Mouse (Mus musculus) 416B (cell line): ENCODE measurements around the gene Prkag3.

Experiments
- DNase-seq: peaks from one replicate; pipeline ENCODE4 v3.0.0; 2011; ENCODE audit warnings: low read depth

Gene Prkag3

DNA sequence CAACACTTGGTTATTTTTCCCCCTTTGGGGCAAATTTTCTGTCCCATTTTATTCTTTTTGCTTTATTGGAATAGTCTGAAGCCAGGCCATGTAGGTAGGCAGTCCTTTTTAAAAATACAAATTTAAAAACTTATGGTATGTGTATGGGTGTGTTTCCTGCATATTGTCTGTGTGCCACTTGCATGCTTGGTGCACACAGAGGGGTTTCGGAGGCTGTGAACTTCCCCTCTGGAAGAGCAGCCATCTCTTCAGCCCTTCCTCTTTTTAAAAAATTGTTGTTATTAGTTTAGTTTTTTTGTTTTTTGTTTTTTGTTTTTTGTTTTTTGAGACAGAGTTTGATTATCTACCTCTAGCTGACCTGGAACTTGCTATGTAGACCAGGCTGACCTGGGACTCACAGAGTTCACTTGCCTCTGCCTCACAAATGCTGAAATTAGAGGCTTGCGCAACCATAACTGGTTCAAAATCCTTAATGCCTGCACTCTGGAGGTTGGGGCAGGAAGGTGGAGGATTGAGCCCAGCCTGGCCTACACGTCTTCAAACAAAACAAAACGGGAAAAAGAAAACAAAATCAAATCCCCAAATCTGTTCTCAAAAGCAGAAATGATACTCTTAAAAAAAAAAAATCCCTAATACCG, 36.4 kb downstream of the Prkag3 start:
- peak; percentile 15 for DNase-seq

DNA sequence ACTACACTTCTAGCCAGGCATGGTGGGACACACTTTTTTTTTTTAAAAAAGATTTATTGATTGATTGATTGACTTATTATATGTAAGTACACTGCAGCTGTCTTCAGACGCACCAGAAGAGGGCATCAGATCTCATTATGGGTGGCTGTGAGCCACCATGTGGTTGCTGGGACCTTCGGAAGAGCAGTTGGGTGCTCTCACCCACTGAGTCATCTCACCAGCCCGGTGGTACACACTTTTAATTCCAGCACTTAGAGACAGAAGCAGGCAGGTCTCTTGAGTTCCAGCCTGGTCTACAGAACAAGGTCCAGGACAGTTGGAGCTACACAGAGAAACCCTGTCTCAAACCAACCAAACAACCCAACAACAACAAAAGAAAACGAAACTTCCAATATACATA, 37.0 kb downstream of the Prkag3 start:
- peak; percentile 31 for DNase-seq

DNA sequence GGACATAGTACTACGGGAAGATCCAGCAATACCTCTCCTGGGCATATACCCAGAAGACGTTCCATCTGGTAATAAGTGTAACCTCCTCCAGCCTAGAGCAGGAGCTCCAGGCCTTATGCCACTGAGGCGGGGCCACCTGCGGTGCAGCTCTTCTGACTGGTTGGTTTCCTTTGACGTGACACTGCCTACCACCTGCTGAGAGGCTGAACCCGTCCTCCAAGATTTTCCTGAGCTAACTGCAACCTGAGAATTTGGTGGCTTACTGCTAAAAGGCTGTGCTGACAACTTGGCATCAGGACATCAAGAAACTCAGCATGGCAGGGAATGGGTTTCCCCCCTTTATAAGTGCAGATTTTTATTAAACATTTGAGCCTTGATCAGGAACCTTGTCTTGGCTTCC, 39.5 kb downstream of the Prkag3 start:
- no peak for DNase-seq

DNA sequence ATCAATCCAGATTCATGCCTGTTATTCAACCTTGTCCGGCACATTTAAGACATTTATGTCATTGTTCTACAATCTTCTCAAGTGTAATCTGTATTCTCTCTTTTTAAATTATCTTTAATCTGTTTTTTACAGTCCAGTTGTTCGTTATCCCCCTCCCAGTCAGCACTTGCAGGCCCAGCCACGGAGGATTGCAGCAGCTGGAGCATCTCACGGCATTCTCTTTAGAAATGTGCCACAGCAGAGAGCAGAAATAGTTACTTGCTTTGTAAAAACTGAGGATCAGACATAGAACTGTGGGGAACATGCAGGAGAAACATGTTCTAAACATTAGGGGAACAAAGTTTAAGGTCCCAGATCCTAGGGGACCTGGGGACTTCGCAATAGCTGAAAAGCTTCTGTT, 44.0 kb downstream of the Prkag3 start:
- no peak for DNase-seq

DNA sequence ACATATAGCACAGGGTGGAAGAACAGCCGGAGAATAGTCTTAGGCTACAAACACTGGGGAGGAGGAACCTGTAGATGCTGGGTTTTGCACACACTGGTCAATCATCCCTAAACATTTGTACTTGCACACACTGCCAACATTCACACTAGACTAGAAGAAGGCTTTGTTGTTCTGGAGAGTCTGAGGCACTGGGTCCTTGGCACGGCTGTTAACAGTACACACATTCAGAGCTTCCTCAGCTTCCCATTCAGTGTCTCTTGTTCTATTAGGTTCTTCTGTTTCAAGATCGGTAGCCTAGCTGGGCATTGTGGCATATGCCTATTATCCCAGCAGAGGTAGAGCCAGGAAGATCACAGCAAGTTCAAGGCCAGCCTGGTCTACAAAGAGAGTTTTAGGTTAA, 44.9 kb downstream of the Prkag3 start:
- DNase-seq, result no peak

DNA sequence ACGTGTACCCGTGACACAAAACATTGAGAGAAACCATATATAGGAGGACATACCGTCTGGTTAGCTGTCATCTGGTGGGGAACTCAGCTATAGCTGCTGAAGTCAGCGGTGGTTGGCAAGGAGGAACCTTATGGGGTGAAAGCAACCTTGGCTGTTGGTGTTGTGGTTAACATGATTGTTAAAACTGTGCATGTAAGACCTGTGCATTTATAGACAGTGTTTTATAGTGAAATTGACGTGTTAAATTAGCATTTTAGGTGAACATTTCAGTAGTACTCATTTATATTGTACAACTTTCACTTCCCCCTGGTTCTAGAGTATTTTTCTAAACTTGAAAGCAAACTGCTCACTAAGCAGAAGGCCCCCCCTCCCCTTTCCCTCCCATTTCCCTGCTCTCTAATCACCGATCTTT, 46.9 kb downstream of the Prkag3 start:
- DNase-seq, result no peak

DNA sequence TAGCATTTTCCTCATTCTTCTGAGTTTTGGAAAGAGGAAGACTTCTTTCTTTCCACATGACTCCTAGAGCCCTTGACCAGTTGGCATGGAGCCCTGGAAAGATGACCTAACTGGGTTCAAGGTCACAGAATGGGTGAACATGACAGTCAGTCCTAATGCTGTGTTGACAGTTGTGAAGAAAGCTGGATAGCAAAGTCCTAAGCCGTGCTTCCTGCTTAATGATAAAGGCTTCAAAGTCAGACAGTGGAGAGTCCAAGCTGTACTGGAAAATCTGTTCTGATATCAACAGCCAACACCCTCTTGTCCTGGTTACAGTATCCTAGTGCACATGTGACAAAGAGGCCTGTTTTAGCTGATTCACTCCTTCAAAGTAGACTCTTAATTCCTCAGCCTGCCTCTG, 50.2 kb downstream of the Prkag3 start:
- DNase-seq, result no peak

DNA sequence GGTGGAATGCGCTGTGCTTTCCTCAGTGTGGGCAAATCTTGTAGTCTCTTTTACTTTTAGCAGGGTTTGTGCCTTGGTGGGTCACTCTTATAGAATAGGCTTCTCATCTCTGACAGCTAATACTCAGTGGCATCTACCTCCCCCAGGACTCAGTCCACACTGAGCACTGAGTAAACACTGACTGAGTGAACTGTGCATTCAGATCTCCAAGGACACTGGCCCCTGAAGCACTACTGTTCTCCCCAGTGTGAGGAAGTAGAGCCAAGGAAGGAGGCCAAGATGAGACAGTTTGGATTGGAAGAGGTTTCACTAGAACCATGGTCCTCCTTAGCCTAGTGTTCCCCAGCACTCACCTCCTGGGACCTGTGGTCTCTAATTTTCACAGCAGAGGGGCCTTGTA, 50.7 kb downstream of the Prkag3 start:
- DNase-seq, result no peak

DNA sequence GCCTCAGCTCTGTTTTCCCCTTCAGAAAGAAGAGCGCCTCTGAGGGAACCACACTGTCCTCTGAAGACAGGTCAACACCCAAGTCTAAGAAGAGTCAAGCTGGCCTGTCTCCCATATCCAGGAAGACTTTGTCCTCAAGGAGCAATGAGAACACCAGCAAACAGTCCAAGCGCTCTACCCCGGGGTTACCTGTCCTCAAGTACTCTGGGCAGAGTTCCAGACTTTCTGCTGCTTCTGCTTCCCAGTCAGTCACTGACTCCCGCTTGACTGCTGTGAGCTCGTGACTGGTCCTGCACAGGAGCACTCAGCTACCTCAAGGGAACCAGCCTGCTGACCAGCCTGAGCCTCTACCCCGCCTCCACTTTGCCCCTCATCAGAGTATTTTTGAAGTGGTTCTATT, 51.6 kb downstream of the Prkag3 start:
- DNase-seq, result no peak

DNA sequence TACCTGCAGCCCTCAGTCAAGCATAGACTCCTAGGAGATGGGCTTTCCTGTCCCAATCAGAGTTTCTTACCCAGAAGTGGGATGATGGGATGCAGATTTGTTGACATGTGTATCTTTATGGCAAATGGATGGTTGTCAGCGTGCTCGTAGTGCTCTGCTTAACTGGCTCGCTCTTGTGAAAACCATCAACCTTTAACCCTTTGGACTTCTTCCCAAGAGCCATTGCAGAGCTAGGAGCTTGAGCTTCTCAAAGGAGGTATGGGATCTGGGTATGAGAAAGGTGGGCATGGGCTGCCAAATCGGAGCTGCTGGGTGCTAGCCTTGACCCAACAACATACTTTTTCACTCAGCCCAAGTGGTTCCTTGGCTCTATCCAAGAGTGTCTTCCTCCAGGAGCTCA, 53.2 kb downstream of the Prkag3 start:
- no peak for DNase-seq

DNA sequence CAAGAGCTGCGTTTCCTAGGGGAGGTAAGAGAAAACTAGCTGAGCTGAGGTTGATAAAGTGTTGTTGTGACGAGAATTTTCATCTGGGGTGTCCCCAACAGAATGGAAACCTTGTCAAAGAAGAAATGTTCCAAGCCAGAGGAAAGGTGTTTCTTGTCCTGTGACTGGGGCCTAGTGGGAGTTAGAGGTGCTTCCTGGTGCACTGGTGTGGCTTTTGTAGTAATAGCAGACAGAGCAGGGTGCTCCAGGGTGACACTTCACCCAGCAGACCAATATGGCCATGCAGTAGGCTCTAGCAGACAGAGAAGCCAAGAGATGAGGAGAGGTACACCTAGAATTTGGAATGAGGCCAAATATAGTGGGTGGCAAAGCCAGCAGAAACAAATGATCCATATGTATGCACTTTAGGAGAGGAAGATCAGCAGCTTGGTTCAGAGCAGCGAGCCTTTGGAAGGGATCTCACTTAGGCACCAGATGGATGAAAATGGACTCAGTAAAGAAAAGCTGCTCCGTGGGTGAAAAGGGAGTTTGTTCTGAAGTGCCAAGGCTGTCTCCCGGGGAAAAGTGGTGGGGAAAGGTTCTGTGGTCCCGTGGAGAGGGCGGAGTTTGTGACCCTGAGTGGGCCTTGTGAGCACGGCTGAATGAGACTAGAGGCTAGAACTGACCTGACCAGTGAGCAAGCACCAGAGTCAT, 55.0 kb downstream of the Prkag3 start:
- DNase-seq, result no peak
